Mouse (Mus musculus): Measurements from ENCODE around the gene Fsd1. TPM values are rescaled to one million over a fixed set of nuclear protein-coding genes. Genes with fewer than 3 reads are reported as not detected.

Fsd1 gene
- total RNA-seq, 4 experiments from 2014 or later = not detected

GRCm38 (mm10) chr17:55961631-55962030, 24.7 kb upstream of the Fsd1 start:
- no peak for DNase-seq (ENCODE audit: low spot score in 2 of 2)

DNA sequence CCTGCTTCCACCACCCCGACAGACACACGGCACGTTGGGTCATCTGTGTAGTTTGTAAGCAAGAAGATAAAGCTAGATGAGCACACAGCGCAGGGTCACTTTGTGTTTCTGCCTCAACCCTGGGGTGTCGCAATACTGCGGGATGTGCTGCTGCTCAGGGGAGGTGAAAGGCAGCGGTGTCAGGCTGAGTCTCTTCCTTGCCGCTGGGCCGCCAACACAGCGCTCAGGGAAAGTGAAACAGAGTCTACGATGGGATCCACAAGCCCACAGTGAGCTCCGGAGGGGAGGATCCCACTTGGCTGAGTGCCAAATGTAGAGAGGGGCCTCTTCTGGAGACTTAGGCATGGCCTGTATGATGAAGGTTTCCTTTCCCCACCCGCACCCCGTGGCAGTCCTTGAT, 23.1 kb upstream of the Fsd1 start:
- DNase-seq (ENCODE audit: low spot score in 2 of 2) = peak in 1 of 2 experiments; percentile 2

GRCm38 (mm10) chr17:55964496-55964895, 21.8 kb upstream of the Fsd1 start:
- no peak for DNase-seq (ENCODE audit: low spot score in 2 of 2)

DNA sequence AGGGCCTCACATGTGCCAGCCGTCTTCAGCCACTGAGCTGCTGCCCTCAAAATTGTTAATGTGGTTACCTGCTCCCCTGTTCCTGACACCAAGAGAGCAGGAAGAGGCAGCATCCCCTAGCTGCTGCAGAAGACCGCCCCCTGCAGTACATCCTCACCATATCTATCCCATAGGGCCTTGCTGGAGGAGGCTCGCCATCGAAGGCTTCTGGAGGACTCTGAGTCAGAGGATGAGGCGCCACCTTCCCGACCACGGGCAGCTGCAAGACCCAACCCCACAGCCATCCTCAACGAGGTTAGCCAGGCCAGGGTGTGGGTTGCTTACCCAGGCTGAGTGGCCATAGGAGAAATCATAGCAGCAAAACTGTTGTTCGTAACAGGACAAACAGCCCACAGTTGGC, 21.3 kb upstream of the Fsd1 start:
- no peak for DNase-seq (ENCODE audit: low spot score in 2 of 2)

- no peak for DNase-seq (ENCODE audit: low spot score in 2 of 2)
These were observed 19.1 kb upstream of the Fsd1 start for GRCm38 (mm10) chr17:55967186-55967585.

GRCm38 (mm10) chr17:55968210-55968609, 18.1 kb upstream of the Fsd1 start:
- no peak for DNase-seq (ENCODE audit: low spot score in 2 of 2)

GRCm38 (mm10) chr17:55969560-55969959, 16.7 kb upstream of the Fsd1 start:
- DNase-seq (ENCODE audit: low spot score in 2 of 2) = no peak

DNA sequence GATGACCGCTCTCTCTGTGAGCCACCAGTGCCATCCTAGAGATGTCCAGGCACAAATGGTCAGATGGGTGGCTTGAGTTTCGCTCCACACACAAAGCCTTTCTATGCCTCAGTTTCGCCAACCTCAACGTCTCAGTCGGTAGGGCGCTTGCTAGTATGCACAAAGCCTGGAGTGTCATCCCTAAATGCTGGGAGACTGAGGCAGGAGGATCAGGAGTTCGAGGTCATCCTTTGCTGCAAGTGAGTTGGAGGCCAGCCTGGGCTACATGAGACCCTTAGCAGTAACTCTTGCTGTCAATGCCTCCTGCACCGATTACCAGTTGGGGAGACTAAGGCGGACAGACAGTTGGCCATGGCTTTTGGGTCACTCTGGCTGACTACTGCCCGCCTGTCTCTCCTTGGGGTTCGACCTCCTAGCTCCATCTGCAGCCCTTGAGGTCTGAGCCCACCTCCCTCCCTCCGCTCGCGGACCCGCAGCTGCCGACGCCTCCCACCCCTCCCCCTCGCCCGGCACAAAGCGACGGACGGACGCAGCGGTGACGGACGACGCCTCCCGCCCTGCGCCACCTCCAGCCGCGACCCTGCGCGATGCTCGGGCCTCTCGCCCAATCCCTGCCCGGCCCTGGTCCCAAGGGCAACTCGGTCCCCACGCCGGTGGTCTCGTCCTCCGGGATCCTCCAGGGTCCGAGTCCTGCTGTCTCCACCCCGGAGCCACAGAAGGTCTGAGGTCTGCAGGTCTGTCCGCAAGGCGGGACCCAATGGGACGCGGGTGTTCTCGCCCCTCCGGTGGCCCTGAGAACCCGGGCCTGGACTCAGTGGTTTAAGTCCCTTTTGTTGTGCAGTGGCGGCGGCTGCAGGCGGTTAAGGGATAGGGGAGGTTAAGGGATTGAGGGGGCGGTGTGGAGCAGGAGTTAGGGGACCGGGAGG, 16.1 kb upstream of the Fsd1 start, which contains the start of gene Shd:
Shd (plus strand) TSS at position 502 of the 926 bp plus-strand sequence.
- no peak for DNase-seq (ENCODE audit: low spot score in 2 of 2)

DNA sequence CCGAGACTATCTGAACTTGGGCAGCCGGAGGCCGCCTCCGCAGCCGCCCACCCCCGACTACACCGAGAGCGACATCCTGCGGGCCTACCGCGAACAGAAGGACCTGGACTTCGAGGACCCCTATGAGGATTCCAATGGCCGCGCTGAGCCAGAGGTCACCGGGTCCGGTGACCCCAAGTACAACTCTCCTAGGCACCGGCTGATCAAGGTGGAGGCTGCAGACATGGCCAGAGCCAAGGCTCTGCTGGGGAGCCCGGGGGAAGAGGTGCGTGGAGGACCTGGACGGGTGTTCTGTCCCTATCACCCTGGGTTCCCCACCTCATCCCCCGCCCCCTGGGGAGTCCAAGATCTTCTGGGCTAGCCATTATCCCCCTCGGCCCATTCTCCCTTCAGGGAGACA, 14.9 kb upstream of the Fsd1 start:
- DNase-seq (ENCODE audit: low spot score in 2 of 2) = no peak

- peak; percentile 59 to 62 for DNase-seq (ENCODE audit: low spot score in 2 of 2)
These were observed 9.9 kb upstream of the Fsd1 start for GRCm38 (mm10) chr17:55976255-55976862.

DNA sequence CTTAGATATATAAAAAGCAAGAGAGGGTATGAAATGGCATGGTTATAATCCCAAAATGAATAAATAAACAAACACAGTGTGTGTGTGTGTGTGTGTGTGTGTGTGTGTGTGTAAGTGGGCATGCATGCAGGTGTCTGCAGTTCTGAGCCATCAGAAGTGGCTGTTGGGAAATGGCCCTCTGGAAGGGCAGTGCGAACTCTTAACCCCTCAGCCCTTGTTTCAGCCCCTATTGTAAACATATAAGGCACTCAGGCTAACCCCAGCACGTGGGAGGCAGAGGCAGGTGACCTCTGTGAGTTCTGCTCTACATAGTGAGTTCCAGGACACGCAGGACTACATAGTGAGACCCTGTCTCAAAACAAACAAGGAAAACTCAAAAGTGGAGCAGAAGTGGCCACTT, 9.0 kb upstream of the Fsd1 start:
- DNase-seq (ENCODE audit: low spot score in 2 of 2) = no peak

- no peak for DNase-seq (ENCODE audit: low spot score in 2 of 2)
These were observed 4.1 kb downstream of the Fsd1 start for GRCm38 (mm10) chr17:55990278-55990898.

DNA sequence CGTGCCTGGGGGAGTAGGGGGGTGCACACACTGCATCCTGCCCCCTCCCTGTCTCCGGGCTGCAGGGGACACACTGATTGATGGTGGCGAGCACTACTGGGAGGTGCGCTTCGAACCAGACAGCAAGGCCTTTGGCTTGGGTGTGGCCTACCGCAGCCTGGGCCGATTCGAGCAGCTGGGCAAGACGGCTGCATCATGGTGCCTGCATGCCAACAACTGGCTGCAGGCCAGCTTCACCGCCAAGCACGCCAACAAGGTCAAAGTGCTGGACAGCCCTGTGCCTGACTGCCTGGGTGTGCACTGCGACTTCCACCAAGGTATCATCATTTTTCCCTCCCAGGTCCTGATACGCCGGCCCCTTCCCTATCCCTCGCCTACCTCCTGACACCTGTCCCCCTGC, 9.7 kb downstream of the Fsd1 start:
- DNase-seq (ENCODE audit: low spot score in 2 of 2) = peak in 1 of 2 experiments; percentile 45

DNA sequence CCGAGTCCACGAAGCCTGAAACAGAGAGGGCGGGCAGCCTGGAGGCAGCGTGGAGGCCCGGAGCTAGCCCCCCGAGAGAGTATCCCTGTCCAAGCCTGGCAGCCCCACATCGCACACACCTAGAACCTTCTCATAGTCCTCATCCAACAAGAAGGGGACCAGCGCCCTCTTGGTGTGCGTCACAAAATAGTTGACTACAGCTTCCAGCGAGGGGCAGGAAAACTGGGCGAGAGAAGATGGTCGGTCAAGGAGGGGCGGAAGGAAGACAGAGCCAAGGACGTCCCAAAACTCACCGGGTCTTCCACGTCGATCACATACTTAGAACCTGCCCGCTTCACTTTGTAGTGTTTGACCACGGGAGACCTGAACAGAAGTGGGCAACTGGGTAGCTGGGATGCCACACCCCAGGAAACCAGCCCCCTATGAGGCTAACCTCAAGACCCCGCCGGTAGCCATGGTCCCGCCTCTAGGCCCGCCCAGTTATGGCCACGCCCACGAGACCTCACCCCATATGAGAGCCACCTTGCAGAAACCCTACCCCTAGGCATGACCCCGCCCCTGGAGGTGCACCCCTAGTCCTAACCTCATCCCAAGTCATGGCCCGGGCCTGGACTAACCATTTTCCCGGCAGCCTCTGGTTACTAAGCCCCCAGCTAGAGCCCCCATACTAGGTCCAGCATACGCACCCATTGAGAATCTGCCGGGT, 13.6 kb downstream of the Fsd1 start:
- no peak for DNase-seq (ENCODE audit: low spot score in 2 of 2)

GRCm38 (mm10) chr17:56003000-56003399, 16.7 kb downstream of the Fsd1 start:
- DNase-seq (ENCODE audit: low spot score in 2 of 2) = no peak

GRCm38 (mm10) chr17:56005415-56006061, 19.2 kb downstream of the Fsd1 start, which contains the start of the genes Stap2 and Mpnd:
Stap2 (minus strand) TSS chr17:56005584.
Mpnd (plus strand) TSS chr17:56005711.
- no peak for DNase-seq (ENCODE audit: low spot score in 2 of 2)

GRCm38 (mm10) chr17:56006956-56007355, 20.6 kb downstream of the Fsd1 start:
- DNase-seq (ENCODE audit: low spot score in 2 of 2) = no peak

DNA sequence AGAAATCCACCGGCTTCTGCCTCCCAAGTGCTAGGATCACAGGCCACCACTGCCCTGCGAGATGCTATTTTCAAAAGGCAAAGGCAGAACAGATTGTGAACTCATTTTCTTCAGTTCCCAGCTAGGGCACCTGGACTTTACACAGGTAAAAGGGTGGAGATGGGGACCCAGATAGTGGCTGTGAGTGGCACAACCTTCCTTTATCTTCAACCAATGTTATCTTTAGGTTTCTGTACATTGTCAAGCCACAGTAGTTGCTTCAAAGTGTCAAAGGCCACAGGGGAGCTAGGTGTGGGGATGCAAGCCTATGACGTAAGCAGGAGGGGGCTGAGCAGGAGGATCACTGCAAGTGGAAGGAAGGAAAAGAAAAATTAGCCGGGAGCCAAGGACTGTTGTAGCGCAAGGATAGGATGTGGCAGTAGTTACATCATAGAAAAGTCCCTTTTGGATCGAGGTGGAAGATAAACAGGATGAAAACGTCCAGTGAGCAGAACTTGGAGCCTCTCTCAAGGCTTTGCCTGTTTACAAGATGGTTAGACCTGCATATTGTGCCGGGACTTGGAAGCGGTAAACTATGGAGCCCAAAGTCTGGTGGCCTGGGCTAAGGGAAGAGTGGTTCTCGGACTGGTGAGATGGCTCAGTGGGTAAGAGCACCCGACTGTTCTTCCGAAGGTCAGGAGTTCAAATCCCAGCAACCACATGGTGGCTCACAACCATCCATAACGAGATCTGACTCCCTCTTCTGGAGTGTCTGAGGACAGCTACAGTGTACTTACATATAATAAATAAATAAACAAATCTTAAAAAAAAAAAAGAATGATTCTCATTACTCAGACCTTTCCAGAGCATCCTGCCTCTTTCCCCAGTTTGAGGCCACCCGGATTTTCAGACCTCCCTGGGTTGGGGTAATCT, 21.4 kb downstream of the Fsd1 start:
- DNase-seq (ENCODE audit: low spot score in 2 of 2) = no peak

DNA sequence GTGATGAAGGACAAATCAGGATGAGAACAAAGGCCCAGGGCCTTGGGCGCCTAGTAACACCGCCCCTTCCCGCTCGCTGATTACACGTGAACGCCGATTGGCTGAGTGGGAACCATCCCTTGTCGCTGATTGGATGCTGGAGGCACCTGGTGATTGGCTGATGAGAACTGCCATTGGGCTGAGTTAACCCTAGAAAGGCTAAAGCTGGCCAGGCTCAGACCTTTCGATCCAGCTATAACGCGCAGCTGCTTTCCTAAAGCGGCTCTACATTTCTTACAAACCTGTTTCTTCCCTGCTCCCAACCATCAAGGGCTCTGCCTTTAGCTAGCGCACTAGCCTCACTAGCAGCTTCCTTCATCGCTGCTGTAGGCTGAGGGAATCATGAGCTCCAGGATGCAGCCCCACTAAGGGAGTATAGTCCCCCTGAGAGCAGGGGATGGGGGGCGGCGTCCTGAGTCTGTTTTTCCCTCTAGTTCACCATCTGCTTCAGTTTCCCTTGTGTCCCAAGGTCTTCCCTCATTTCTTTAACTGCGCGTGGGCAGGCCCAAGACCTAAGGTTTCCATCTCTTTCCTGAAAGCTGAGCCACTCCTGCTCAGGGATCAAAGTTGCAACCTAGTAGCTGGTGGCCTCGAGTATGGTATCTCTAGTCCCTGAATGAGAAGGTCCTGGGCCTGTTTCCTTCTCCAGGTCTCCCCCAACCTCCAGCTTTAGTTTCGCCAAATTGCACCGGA, 22.2 kb downstream of the Fsd1 start:
- peak; percentile 83 to 87 for DNase-seq (ENCODE audit: low spot score in 2 of 2)

Data from gastrocnemius, adult 8-10 months (tissue).